Mouse (Mus musculus): ENCODE data around the gene Hivep2. TPM values are rescaled to one million over a fixed set of nuclear protein-coding genes. Genes with fewer than 3 reads are reported as not detected.

The Hivep2 gene
- polyA plus RNA-seq, 2 experiments, result 12.1 to 12.9 TPM

DNA sequence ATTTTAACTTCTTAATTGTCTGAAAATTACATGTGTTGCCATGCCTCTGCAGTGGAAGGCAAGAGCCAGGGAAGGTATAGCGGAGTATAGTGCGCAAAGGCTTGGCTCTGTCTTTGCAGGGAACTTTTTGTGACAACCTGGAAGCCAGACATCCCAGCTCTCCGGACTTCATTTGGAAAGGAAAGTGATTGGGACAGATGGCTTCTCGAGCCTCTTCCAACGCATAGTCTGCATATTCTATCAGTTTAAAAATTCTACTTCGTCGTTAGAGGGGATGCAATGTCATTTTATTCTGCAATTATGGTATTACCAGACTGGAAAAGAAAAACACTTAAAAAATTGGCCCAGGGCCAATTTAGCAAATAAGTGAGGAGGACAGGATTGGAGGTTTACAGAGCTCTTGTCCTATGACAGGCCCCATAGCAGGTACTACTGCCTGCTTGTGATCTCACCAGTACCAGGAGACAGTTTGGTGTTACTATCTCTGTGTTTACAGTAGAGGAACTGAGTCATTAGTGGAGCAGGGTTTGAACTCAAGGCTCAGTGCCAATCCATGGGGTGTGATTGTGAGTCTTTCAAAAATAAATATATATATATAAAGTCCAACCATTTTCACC is 7.8 kb downstream of the Hivep2 start:
- ATAC-seq (ENCODE audit: low FRiP score, low read depth) (no peak), DNase-seq (ENCODE audit: low spot score) (no peak)
- Histone ChIP-seq H3K27me3 (ENCODE audit: control insufficient read depth, insufficient read depth, low read length) (no peaks in the 10 kb centered on the region), H3K27ac (replicated peaks; ENCODE audit: low read depth, low read length) (no peak overlapping the region), H3K4me3 (replicated peaks; ENCODE audit: low read length) (no peak overlapping the region), H3K9ac (ENCODE audit: low read depth, low read length, severe bottlenecking) (no peak overlapping the region), H3K4me2 (replicated peaks; ENCODE audit: low read depth, low read length, severe bottlenecking) (no peak overlapping the region), H3K36me3 (ENCODE audit: control insufficient read depth, insufficient read depth, low read length) (no peaks in the 10 kb centered on the region), H3K4me1 (ENCODE audit: control insufficient read depth, insufficient read depth, low read length) (0 out of 2 replicates have a peak, but pooled peaks cover 7% of the 10 kb centered on the region), H3K9me3 (ENCODE audit: control insufficient read depth, low read length) (no peaks in the 10 kb centered on the region)
- no peak for TF ChIP-seq POLR2A (IDR thresholded peaks at IDR 0.05; ENCODE audit: borderline replicate concordance, extremely low read depth, insufficient read depth, insufficient read length)
- WGBS, result 69% methylated on average over 7 of the region's 7 CpGs

DNA sequence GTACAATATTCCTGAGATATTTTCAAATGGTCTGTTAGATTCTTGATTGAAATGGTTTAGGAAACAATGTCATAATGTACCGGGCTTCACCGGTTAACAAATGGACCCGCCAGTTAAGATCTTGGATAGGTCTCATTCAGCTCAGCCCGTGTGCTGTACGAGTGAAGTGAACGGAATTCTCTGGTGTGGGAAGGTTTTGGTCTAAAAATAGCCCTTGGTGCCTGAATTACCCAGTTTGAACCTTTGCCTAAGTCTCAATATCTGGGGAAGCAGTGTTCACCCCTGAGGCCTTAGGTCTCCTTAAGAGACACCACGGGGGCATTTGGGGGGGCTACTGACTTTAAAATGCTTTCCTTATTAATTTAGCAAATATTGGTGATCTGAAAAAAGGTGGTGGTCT is 8.6 kb downstream of the Hivep2 start:
- Histone ChIP-seq H3K4me3 (replicated peaks; ENCODE audit: low read length) (no peak overlapping the region), H3K4me2 (replicated peaks; ENCODE audit: low read depth, low read length, severe bottlenecking) (no peak overlapping the region), H3K4me1 (ENCODE audit: control insufficient read depth, insufficient read depth, low read length) (0 out of 2 replicates have a peak, but pooled peaks cover 4% of the 10 kb centered on the region), H3K27ac (replicated peaks; ENCODE audit: low read depth, low read length) (no peak overlapping the region), H3K9me3 (ENCODE audit: control insufficient read depth, low read length) (no peaks in the 10 kb centered on the region), H3K27me3 (ENCODE audit: control insufficient read depth, insufficient read depth, low read length) (no peaks in the 10 kb centered on the region), H3K36me3 (ENCODE audit: control insufficient read depth, insufficient read depth, low read length) (no peaks in the 10 kb centered on the region), H3K9ac (ENCODE audit: low read depth, low read length, severe bottlenecking) (no peak overlapping the region)
- 85% methylated on average over 7 of the region's 7 CpGs for WGBS
- TF ChIP-seq POLR2A (IDR thresholded peaks at IDR 0.05; ENCODE audit: borderline replicate concordance, extremely low read depth, insufficient read depth, insufficient read length), result no peak
- DNase-seq (ENCODE audit: low spot score), result no peak
- ATAC-seq (ENCODE audit: low FRiP score, low read depth), result no peak

DNA sequence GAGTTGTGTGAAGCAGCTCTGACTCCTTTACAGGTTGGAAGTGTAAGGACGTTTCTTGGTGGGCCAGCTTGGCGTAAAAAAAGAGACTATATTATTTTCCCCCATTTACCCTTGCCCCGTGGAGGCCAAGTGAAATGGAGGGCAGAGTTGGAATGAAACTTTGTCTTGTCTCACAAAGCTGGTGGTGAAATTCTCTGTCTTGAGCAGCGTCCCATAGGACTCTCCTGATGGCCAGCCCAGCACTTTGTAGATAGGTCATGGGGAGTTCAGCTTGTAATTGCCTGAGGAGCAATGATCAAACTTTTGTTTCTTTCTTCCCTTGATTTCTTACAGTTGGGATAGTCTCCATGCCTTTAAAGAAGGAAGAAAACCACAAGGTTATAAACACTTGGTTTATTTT is 10.0 kb downstream of the Hivep2 start:
- no peak for TF ChIP-seq POLR2A (IDR thresholded peaks at IDR 0.05; ENCODE audit: borderline replicate concordance, extremely low read depth, insufficient read depth, insufficient read length)
- Histone ChIP-seq H3K27ac (replicated peaks; ENCODE audit: low read depth, low read length) (no peak overlapping the region), H3K9ac (ENCODE audit: low read depth, low read length, severe bottlenecking) (no peak overlapping the region), H3K27me3 (ENCODE audit: control insufficient read depth, insufficient read depth, low read length) (no peaks in the 10 kb centered on the region), H3K4me3 (replicated peaks; ENCODE audit: low read length) (no peak overlapping the region), H3K4me1 (ENCODE audit: control insufficient read depth, insufficient read depth, low read length) (0 out of 2 replicates have a peak, but pooled peaks cover 4% of the 10 kb centered on the region), H3K9me3 (ENCODE audit: control insufficient read depth, low read length) (no peaks in the 10 kb centered on the region), H3K4me2 (replicated peaks; ENCODE audit: low read depth, low read length, severe bottlenecking) (no peak overlapping the region), H3K36me3 (ENCODE audit: control insufficient read depth, insufficient read depth, low read length) (no peaks in the 10 kb centered on the region)
- WGBS, result 52% methylated on average over 4 of the region's 4 CpGs
- ATAC-seq (ENCODE audit: low FRiP score, low read depth) (no peak), DNase-seq (ENCODE audit: low spot score) (no peak)

DNA sequence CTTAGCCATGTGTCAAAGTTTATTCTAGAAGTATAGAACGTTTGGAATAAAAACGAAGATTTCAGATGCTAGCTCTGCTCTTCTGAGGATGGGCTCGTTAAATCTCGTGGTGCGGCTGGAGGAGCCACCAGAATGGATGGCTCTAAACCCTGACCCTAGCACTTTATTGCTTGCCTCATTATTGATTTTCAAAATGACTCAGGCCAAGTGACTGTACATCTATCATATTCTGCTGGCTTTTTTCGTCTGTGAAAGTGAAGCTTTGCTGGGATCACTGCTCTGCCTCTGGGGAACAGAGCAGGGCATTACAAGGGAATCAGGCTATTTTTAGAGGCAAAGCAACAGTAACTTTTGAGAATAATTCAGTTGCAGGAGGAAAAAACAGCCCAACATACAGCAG is 10.4 kb downstream of the Hivep2 start:
- no peaks in the 10 kb centered on the region for H3K36me3 ChIP-seq (ENCODE audit: control insufficient read depth, insufficient read depth, low read length)
- 32% methylated on average over 6 of the region's 6 CpGs for WGBS
- H3K4me3 ChIP-seq (replicated peaks; ENCODE audit: low read length), result no peak overlapping the region
- DNase-seq (ENCODE audit: low spot score) (no peak), ATAC-seq (ENCODE audit: low FRiP score, low read depth) (no peak)
- no peaks in the 10 kb centered on the region for H3K27me3 ChIP-seq (ENCODE audit: control insufficient read depth, insufficient read depth, low read length)
- no peaks in the 10 kb centered on the region for H3K9me3 ChIP-seq (ENCODE audit: control insufficient read depth, low read length)
- H3K27ac ChIP-seq (replicated peaks; ENCODE audit: low read depth, low read length), result no peak overlapping the region
- 0 out of 2 replicates have a peak, but pooled peaks cover 4% of the 10 kb centered on the region for H3K4me1 ChIP-seq (ENCODE audit: control insufficient read depth, insufficient read depth, low read length)
- H3K9ac ChIP-seq (ENCODE audit: low read depth, low read length, severe bottlenecking), result no peak overlapping the region
- no peak overlapping the region for H3K4me2 ChIP-seq (replicated peaks; ENCODE audit: low read depth, low read length, severe bottlenecking)
- TF ChIP-seq POLR2A (IDR thresholded peaks at IDR 0.05; ENCODE audit: borderline replicate concordance, extremely low read depth, insufficient read depth, insufficient read length), result no peak

DNA sequence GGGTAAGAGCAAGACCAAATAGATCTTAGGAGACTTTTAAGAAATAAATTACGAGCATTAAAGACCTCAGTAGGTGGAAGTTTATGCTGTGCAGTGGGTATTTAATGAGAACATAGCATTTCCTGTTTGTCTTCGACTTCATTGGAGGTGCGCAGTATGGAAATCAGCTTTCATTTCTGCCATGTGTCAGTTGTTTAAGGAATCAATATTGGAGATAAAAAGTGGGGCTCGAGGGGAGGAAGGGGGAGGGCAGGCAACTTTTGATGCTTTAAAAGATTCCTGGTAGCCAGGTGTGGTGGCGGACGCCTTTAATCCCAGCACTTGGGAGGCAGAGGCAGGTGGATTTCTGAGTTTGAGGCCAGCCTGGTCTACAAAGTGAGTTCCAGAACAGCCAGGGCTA is 16.4 kb downstream of the Hivep2 start:
- no peak for ATAC-seq (ENCODE audit: low FRiP score, low read depth)
- WGBS, result 58% methylated on average over 6 of the region's 6 CpGs
- no peak for DNase-seq (ENCODE audit: low spot score)
- TF ChIP-seq POLR2A (IDR thresholded peaks at IDR 0.05; ENCODE audit: borderline replicate concordance, extremely low read depth, insufficient read depth, insufficient read length), result no peak
- Histone ChIP-seq H3K4me3 (replicated peaks; ENCODE audit: low read length) (peak overlapping the region; percentile 48), H3K27me3 (ENCODE audit: control insufficient read depth, insufficient read depth, low read length) (no peaks in the 10 kb centered on the region), H3K4me1 (ENCODE audit: control insufficient read depth, insufficient read depth, low read length) (peaks cover 7% of the 10 kb centered on the region; the same call in 1 of the 2 replicates), H3K4me2 (replicated peaks; ENCODE audit: low read depth, low read length, severe bottlenecking) (peak overlapping the region; percentile 80), H3K36me3 (ENCODE audit: control insufficient read depth, insufficient read depth, low read length) (no peaks in the 10 kb centered on the region), H3K9me3 (ENCODE audit: control insufficient read depth, low read length) (no peaks in the 10 kb centered on the region), H3K9ac (ENCODE audit: low read depth, low read length, severe bottlenecking) (no peak overlapping the region), H3K27ac (replicated peaks; ENCODE audit: low read depth, low read length) (no peak overlapping the region)

All from limb, embryonic 14.5 days (tissue).